Mouse (Mus musculus): ENCODE results near the gene Hba-a2. TPM values are rescaled to one million over a fixed set of nuclear protein-coding genes. Genes with fewer than 3 reads are reported as not detected.
"Not testable (repeated sequence)": the region's sequence is repeated elsewhere in the genome, so short reads cannot be mapped to it uniquely, and the experiment has no call there.

The Hba-a2 gene
- polyA plus RNA-seq, 1 experiment: not detected

GRCm38 (mm10) chr11:32297866-32298531, 1.7 kb downstream of the Hba-a2 start:
- Histone ChIP-seq H3K4me3 (ENCODE audit: insufficient read depth, low read length) (no peak overlapping the region), H3K27ac (ENCODE audit: insufficient read depth, low read length) (no peak overlapping the region), H3K4me1 (ENCODE audit: control insufficient read depth, insufficient read depth, low read length) (no peaks in the 10 kb centered on the region)
- TF ChIP-seq POLR2A (IDR thresholded peaks at IDR 0.05; ENCODE audit: low read depth, low read length): no peak
- no peak for TF ChIP-seq CTCF (IDR thresholded peaks at IDR 0.05; ENCODE audit: borderline replicate concordance, insufficient read depth, low read length)

GRCm38 (mm10) chr11:32298532-32298918, 2.2 kb downstream of the Hba-a2 start:
- no peak overlapping the region for H3K27ac ChIP-seq (ENCODE audit: insufficient read depth, low read length)
- TF ChIP-seq POLR2A (IDR thresholded peaks at IDR 0.05; ENCODE audit: low read depth, low read length) (no peak), CTCF (IDR thresholded peaks at IDR 0.05; ENCODE audit: borderline replicate concordance, insufficient read depth, low read length) (no peak)
- H3K4me1 ChIP-seq (ENCODE audit: control insufficient read depth, insufficient read depth, low read length): no peaks in the 10 kb centered on the region
- H3K4me3 ChIP-seq (ENCODE audit: insufficient read depth, low read length): no peak overlapping the region

DNA sequence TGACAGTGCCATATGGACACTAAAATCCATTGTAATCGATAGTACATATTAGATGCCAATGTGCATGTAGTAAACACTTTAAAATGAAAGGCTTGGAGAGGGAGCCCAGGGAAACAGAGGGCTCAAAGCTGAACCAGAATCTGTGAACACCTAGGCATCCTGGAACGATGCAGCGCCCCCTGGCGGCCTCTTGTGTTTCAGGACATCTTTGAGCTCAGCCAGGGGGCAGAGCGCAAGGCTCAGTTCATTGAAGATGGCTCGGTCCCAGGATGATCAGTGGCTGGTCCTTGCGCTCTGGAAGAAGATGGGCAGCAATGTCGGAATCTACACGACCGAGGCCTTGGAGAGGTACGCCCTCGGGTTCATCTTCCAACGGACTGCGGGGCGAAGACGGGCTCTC, 3.6 kb downstream of the Hba-a2 start, which contains the start of gene Hbq1a:
Gene Hbq1a (plus strand): TSS at position 205 of the 400 bp plus-strand sequence.
- not testable (repeated sequence) for H3K4me1 ChIP-seq (ENCODE audit: control insufficient read depth, insufficient read depth, low read length); H3K4me3 ChIP-seq (ENCODE audit: insufficient read depth, low read length); H3K27ac ChIP-seq (ENCODE audit: insufficient read depth, low read length)
- 0 out of 2 replicates have a peak, but pooled peaks have one; percentile 18 for TF ChIP-seq CTCF (IDR thresholded peaks at IDR 0.05; ENCODE audit: borderline replicate concordance, insufficient read depth, low read length)

DNA sequence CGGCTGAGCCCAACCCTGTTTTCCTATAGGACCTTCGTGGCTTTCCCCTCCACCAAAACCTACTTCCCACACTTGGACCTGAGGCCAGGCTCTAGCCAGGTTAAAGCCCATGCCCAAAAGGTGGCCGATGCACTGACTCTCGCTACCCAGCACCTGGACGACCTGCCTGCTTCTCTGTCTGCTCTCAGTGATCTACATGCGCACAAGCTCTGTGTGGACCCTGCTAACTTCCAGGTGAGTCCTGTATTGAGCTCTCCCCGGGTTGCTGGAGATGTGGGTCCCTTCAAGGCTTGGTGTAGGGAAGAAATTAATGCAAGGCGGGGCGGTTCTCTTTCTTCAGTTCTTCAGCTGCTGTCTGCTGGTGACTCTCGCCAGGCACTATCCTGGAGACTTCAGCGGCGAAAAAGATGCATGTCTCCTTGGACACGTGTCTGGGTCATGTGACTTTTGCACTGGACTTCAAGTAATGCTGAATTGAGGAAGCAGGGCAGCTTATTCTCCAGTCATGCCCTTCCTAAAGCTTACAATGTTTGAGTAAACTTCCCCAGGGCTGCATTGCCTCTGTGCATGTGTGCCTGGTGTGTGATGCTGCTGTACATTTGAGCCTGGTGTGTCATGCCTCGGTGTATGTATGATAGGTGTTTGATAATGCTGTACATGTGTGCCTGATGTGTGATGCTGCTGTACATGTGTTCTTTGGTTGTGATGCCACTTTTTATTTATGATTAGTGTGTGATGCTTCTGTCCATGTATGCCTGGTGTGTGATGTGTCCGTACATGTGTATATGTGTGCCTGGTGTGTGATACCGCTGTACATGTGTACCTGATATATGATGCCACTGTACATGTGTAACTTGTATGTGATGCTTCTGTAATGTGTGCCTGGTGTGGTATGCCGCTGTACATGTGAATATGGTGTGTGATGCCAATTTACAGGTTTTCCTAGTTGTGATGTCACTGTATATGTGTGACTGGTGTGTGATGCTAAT, 4.3 kb downstream of the Hba-a2 start:
- no peak overlapping the region for H3K27ac ChIP-seq (ENCODE audit: insufficient read depth, low read length)
- TF ChIP-seq POLR2A (IDR thresholded peaks at IDR 0.05; ENCODE audit: low read depth, low read length) (no peak), CTCF (IDR thresholded peaks at IDR 0.05; ENCODE audit: borderline replicate concordance, insufficient read depth, low read length) (no peak)
- H3K4me3 ChIP-seq (ENCODE audit: insufficient read depth, low read length): no peak overlapping the region
- H3K4me1 ChIP-seq (ENCODE audit: control insufficient read depth, insufficient read depth, low read length): no peaks in the 10 kb centered on the region

DNA sequence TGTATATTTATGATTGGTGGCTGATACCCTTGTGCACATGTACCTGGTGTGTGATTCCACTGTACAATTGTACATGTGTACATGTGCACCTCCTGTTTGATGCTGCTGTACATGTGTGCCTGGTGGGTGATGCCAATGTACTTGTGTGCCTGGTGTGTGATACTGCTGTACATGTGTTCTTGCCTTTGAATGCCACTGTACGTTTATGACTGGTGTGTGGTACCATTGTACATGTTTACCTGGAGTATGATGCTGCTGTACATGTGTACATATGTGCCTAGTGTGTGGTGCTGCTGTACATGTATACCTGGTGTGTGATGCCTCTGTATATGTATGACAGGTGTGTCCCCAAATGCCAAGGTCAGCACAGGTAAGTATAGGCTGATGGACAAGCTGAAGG, 5.2 kb downstream of the Hba-a2 start:
- TF ChIP-seq POLR2A (IDR thresholded peaks at IDR 0.05; ENCODE audit: low read depth, low read length) (no peak), CTCF (IDR thresholded peaks at IDR 0.05; ENCODE audit: borderline replicate concordance, insufficient read depth, low read length) (no peak)

DNA sequence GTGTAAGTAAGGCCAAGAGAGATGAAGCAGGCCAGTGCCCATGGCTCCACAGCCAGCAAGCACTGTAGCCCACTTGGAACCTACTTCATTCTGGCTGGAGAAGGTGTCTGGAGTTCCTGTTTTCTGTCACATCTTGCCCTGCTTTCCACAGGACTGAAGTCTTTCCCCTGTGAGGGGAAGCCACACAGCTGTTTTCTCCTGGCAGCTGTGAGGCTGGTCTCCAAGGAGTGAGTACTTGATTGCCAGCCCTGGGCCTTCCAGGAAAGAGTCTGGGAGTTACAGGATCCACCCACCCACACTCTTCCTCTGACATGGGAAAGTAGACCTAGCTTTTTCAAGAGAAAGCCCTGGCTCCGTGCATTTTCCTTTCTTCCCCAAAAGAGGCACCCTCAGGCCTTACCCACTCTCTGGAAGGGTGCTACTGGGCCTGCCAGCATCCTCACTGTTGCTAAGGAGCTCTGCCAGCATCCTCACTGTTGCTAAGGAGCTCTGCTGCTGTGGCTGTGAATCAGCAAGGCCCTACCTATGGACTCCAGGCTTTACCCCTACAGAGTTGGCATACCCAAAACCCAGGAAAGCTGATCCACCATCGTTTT, 6.6 kb downstream of the Hba-a2 start:
- TF ChIP-seq CTCF (IDR thresholded peaks at IDR 0.05; ENCODE audit: borderline replicate concordance, insufficient read depth, low read length): no peak
- no peak for TF ChIP-seq POLR2A (IDR thresholded peaks at IDR 0.05; ENCODE audit: low read depth, low read length)

More for the DNA sequence above, 5.2 kb downstream of the Hba-a2 start:
- no peak overlapping the region for H3K27ac ChIP-seq (ENCODE audit: insufficient read depth, low read length)
- H3K4me3 ChIP-seq (ENCODE audit: insufficient read depth, low read length): no peak overlapping the region
- no peaks in the 10 kb centered on the region for H3K4me1 ChIP-seq (ENCODE audit: control insufficient read depth, insufficient read depth, low read length)

DNA sequence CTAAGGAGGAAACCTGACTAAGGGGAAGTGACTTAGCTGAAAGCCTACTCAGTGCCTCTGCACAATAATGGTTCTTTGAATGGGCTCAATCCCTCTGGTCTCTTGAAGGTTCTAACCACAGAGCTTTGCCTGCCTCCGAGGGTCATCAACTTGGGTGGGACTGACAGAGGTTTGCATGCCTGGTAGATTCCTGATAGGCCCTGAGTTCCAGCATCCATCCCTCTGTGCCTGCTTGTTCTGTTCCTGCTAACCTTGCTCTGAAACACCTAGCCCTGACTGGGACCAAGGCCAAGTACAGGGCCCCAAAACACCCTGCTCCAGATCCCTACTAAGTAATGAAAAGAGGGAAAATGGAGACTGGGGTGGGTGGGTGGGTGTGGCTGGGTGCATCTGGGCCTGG, 7.2 kb downstream of the Hba-a2 start:
- H3K4me3 ChIP-seq (ENCODE audit: insufficient read depth, low read length): no peak overlapping the region
- H3K27ac ChIP-seq (ENCODE audit: insufficient read depth, low read length): no peak overlapping the region
- H3K4me1 ChIP-seq (ENCODE audit: control insufficient read depth, insufficient read depth, low read length): no peaks in the 10 kb centered on the region
- TF ChIP-seq POLR2A (IDR thresholded peaks at IDR 0.05; ENCODE audit: low read depth, low read length) (no peak), CTCF (IDR thresholded peaks at IDR 0.05; ENCODE audit: borderline replicate concordance, insufficient read depth, low read length) (no peak)

More for the DNA sequence above, 6.6 kb downstream of the Hba-a2 start:
- Histone ChIP-seq H3K4me1 (ENCODE audit: control insufficient read depth, insufficient read depth, low read length) (no peaks in the 10 kb centered on the region), H3K27ac (ENCODE audit: insufficient read depth, low read length) (no peak overlapping the region), H3K4me3 (ENCODE audit: insufficient read depth, low read length) (no peak overlapping the region)

- no peak overlapping the region for H3K27ac ChIP-seq (ENCODE audit: insufficient read depth, low read length)
- no peak overlapping the region for H3K4me3 ChIP-seq (ENCODE audit: insufficient read depth, low read length)
- no peaks in the 10 kb centered on the region for H3K4me1 ChIP-seq (ENCODE audit: control insufficient read depth, insufficient read depth, low read length)
- TF ChIP-seq CTCF (IDR thresholded peaks at IDR 0.05; ENCODE audit: borderline replicate concordance, insufficient read depth, low read length) (no peak), POLR2A (IDR thresholded peaks at IDR 0.05; ENCODE audit: low read depth, low read length) (no peak)
Measured at GRCm38 (mm10) chr11:32307006-32307405, 10.7 kb downstream of the Hba-a2 start.

GRCm38 (mm10) chr11:32309446-32309845, 13.2 kb downstream of the Hba-a2 start:
- no peak for TF ChIP-seq POLR2A (IDR thresholded peaks at IDR 0.05; ENCODE audit: low read depth, low read length)
- TF ChIP-seq CTCF (IDR thresholded peaks at IDR 0.05; ENCODE audit: borderline replicate concordance, insufficient read depth, low read length): no peak
- Histone ChIP-seq H3K4me3 (ENCODE audit: insufficient read depth, low read length) (no peak overlapping the region), H3K27ac (ENCODE audit: insufficient read depth, low read length) (no peak overlapping the region), H3K4me1 (ENCODE audit: control insufficient read depth, insufficient read depth, low read length) (no peaks in the 10 kb centered on the region)
